Mouse (Mus musculus): Measurements from ENCODE around the gene Klk14. TPM values are rescaled to one million over a fixed set of nuclear protein-coding genes. Genes with fewer than 3 reads are reported as not detected.
"Not testable (repeated sequence)": the region's sequence is repeated elsewhere in the genome, so short reads cannot be mapped to it uniquely, and the experiment has no call there.

The Klk14 gene
- total RNA-seq (2022): under 1 TPM in 3 of 4 experiments, not detected in 1; 0.27 to 0.49 (median 0.34) TPM

DNA sequence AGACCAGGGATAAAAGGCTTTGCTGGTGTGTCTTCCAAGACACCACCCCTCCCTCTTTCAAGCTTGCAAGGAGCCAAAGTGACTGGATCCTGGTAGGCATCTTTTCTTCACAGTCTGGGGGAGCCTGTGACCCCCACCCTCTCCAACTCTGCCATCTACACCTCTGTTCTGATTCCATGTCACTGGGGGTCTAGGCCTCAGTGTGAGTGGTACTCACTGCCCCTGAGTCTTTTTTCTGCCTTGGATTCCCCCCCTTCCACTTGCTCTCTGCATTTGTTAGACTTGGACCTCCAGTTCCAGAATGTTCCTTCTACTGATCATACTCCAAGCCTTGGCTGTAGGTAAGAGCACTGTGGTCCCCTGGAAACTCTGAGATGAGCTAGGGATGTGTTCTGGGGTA, at the start of gene Klk14:
Gene Klk14, plus strand, starts transcription at position 301 of the 400 bp plus-strand sequence.
- no peak for DNase-seq (ENCODE audit: low spot score)

DNA sequence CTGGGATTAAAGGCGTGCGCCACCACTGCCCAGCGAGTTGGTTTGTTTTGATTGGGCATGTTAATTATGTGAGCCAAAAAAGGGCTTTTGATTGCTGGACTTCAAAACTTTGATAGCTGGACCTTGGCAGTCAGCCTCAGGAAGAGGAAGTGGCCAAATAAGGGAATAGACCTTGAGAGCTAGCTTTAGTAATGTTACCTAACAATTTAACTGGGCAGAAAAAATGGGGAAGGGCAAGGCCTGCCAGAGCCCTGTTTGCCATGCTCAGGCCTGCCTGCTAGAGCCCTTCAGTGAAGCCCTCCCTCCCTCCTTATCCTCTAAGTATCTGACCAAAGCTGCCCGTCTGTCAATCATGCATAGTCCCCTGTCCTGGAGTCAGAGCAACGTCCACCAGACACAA, 47.6 kb upstream of the Klk14 start:
- DNase-seq (ENCODE audit: low spot score): no peak

DNA sequence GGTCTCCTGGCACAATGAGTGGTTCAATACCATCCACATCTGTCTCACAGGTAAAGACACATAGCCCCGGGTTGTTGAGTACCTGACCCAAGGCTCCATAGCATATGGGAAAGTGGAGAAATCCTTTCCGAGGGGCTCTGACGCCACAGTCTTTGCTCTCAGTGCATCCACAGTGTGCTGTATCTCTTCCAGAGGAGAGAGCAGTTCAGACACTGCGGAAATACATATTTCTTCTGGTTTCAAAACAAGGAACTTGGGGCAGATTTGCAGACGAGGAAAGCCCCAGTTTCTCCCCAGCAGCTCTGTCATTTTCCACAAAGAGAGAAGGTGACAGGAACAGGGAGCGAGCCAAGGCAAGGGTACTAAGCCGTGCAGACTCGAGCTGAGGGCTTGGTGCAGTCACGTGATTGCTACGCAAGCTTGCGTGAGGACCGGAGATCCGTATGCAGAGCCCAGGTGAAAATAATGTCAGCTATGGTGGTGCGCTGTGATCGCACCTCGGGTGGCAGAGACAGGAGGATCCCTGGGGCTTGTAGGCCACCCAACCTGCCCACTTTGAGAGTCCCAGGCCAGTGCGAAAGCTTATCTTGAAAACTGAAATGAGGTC, 47.1 kb upstream of the Klk14 start:
- DNase-seq (ENCODE audit: low spot score): no peak

DNA sequence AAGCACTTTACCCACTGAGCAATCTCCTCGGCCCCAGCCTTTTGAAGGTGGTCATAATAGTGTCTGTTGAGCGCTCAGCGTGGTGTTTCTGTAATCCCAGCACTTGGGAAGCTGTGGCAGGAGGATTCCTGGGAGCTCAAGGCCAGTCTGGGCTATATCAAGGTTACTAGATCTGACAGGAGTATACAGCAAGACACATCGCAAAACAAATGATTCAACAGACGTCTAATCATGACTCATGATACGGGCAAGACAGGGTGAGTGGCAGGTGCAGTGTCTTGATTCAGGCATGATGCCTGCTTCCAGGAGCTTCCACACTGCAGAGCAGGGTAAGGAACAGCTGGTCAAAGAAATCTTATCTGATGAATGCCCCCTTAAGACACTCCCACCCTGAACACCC, 37.5 kb upstream of the Klk14 start:
- DNase-seq (ENCODE audit: low spot score): no peak

DNA sequence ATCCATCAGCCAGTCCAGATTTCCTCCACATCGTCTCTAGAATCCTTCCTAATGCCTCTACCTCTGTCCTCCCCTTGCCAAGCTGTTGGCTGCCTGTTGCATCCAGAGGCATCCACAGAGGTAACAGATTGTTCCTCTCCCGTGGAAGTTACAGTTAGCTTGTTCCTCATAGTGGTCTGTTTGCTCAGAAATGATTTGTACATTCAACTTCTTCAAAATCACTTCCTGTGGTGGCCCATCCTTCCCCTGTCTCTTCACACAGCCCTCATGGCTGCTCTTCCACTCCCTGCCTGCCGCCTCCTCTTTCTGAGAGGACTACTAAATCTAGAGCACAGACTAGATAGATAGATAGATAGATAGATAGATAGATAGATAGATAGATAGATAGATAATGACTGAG, 35.7 kb upstream of the Klk14 start:
- DNase-seq (ENCODE audit: low spot score): no peak

DNA sequence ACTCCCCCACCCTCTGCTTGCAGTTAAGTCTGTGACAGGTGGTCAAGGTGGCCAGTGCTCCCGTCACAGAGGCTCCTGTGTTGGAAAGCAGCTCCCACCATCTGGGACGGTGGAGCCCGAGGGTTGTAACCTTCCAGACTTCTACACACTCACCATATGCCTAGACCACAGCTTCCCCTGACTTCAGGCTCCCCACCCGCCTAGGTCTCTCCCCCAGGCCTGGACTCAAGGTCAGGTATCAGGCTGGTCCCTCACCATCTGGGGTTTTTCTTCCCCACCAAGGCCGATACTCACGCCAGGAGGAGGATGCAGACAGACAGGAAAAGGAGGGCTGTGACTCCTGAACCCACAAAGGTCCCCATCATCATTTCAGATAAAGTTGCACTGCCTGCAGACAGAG, 34.0 kb upstream of the Klk14 start:
- DNase-seq (ENCODE audit: low spot score): no peak

DNA sequence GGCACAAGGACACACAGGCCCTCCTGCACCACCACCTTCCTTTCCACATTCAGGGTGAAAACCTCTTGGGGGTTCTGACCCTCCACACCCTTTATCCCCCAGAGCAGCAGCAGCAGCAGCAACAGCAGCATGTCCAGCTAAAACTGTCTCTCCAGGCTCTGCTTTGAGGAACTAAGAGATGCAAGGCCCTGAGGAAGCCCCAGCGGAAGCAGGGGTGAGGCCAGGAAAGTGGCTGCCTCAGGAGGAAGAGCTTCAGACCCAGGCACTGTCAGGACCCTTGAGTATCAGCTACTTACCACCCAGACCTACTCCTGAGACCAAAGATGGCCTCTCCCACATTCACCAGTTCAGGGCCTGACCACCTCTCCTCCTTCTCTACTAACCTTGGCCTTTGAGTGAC, 30.2 kb upstream of the Klk14 start, which contains the start of gene Siglece:
Gene Siglece, minus strand, starts transcription at position 160 of the 400 bp plus-strand sequence.
- DNase-seq (ENCODE audit: low spot score): no peak

DNA sequence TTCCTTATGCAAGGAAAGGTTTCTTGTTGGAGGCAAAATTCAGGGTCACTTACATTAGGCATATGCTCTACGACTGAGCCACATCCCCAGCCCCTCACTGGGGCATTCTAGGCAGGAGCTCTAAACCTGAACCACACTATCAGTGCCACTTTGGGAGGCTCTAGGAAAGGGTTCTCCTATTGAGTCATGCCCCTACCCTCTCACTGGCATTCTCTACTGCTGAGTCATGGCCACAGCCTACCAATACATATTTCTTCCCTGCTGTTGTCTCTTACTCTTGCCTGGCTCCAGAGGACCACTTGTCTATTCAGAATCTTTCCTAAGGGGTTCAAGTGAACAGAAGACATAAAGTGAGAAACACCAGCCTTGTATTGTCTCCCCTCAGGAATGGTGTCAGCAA, 27.4 kb upstream of the Klk14 start:
- DNase-seq (ENCODE audit: low spot score): no peak

DNA sequence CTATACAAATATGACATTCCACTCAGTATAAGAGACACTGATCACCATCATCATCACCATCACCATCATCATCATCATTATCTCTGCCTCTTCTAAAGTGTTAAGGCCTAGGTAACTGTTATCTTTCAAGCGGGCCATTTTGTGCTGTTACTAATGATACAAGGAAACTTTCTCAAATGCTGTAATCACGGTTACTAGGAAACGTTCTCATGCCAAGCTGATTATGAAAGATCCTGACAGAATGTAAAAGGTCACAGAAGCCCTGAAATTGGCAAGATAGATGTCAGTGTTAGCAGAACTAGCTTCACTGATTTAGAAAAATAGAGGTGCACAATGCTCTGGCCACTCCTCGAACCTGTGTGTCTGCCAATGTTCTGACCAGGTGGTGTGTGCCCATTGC, 23.0 kb upstream of the Klk14 start:
- DNase-seq (ENCODE audit: low spot score): not testable (repeated sequence)

DNA sequence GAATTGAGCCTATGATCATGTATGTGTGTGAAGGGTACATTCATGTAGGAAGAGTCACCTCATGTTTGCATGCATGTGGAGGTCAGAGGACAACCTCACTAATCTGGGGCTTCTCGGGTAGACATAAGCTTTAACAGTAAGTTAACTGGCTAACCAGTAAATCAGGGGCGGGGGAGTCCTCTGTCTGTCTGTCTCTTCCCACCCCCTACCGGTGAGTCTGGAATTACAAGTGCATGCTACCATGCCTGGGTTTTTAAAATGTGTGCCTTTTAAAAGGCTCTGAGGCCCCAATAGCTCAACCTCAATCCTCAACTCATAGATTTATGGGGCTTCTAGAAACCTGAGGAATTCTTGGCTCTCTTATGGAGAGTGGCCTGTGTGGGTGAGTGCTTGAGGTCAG, 21.6 kb upstream of the Klk14 start:
- no peak for DNase-seq (ENCODE audit: low spot score)

DNA sequence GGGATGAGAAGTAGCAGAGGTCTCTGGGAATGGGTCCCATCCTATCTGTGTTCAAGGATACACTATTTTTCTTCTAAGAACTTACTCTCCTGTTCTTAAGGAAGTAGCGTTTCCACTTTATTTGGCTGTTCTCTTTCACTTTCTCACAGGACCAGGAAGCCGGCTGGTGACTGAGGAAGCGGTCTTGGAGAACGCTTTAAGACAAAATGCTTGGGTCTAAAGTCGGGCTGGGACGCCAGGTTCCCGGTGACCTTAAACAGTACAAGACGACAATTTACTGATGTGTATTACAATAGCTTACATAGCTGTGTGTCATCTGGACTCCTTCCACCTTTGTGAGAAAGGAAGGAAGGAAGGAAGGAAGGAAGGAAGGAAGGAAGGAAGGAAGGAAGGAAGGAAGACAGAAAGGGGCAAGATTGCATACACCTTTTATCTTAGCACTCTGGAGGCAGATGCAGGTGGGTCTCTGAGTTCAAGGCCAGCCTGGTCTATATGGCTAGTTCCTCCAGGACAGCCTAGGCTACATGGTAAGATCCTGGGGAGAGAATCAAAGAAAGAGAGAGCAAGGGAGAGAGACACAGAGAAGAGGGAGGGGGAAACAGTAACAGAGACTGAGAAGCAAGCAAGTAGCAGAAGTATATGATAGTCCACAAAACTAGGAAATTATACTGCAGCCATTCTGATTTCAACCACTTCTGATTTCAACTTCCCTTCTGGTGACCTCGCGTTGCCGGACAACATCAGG, 19.0 kb upstream of the Klk14 start:
- no peak for DNase-seq (ENCODE audit: low spot score)

DNA sequence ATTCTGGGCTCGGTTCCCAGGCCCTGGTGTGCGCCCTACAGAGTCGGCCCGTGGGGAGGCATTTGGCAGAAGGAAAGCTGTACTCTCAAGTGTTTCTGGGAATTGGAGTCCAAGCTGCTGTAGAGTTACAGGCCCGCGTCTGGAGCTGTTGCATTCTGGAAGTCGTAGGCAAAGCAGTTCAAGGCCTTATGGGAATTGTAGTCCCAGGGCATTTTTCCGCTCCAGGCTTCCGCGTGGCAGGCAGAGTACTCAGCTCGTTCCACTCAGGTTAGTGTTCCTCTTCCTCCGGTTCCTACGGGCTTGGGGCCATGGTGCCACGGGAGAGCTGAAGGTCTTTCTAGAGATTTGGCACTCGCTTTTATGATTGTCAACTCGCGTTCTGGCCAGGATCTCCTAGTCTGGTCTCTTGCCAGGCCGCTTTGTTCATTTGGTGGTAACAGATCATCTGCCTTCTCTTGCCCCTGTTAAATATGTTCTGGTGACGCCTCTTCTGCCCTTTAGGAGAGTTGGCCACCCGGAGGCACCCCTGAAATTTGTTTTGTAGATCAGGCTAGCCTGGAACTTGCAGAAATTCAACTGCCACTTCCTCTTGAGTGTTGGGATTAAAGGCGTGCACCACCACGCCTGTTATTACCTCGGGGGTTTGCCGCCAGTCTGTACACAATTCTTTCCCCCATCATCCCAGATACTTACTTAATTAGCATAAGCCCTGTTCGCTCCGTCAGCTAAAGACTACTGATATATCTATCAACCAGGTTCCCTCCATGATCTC, 18.2 kb upstream of the Klk14 start, which contains the start of gene Ctu1:
Gene Ctu1, plus strand, starts transcription at position 208 of the 772 bp plus-strand sequence.
- DNase-seq (ENCODE audit: low spot score): peak; percentile 97

DNA sequence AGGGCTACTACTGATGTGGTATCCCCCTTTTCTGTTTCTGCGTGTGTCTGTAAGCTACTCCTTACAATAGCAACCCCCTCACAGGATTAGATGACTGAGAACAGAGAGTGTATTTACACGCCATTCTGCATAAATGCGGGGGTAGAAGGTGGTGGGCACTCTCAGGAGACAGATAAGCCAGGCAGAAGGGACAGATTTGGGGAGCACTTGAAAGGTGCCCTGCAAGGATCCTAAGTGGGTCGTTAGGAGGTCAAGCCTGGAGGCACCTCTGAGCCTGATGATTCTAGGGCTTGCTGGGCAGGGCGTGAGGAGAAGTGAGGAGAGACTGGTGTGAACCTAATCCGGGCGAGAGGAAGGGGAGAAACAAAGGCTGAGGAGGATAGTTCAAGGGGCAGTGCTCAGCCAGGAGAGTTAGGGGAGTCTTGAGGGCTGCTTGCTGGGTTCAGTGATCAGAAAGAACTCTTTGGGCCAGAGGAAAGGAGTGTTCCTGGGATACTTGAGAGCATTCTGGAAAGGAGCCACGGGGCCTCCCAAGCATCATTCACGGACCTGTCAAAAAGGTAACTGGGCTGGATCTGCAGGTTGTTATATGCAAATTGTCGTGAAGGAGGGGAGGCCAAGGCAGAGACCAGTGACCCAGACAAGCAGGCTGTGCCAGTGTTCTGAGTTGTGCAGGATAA, 17.5 kb upstream of the Klk14 start:
- DNase-seq (ENCODE audit: low spot score): no peak

DNA sequence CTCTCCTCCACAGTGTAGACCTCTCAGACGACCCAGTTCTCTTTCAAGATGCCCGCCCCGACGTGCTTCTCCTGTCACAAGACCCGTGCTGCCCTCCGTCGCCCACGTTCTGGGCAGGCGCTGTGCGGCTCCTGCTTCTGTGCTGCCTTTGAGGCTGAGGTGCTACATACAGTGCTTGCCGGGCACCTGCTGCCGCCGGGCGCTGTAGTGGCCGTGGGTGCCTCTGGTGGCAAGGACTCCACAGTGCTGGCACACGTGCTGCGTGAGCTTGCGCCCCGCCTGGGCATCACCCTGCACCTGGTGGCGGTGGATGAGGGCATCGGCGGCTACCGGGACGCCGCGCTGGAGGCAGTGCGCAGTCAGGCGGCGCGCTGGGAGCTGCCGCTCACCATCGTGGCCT, 15.1 kb upstream of the Klk14 start:
- no peak for DNase-seq (ENCODE audit: low spot score)

DNA sequence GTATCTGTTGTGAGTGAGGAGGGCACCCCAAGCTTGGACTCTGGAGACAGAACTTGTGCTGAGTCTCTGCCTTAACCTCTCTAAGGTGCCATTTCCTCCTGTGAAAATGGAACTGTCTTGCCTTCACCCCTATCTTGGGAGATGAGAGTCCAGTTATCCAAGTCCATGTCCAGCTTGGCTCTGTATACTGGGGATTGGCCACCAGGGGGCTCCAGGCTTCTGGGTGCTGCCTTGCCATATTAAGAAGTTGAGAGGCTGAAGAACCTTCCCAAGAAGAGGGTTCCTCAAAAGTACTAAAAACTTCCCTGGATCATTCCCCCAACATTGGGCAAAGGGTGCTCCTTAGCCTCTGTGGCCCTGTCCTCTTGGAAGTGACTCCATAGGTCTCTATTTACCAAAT, 11.7 kb upstream of the Klk14 start:
- DNase-seq (ENCODE audit: low spot score): no peak

DNA sequence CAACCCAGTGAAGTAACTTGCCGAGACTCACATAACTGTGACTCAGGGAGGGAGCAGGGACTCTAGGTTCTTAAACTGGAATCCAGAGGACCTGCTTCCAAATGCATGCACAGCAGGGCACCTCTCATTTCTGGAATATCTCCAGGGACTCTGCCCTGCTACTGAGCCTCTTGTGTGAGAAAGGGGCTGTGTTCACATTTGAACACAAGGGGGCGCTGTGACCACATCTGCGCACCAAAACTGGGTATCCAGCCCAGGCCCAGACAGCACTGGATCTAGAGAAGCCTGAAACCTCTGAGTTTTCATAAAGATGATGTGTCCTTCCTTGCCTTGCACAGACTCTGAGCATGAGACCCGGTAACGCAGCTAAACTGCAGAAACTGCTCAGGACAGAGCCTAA, 9.3 kb upstream of the Klk14 start:
- DNase-seq (ENCODE audit: low spot score): peak; percentile 58

DNA sequence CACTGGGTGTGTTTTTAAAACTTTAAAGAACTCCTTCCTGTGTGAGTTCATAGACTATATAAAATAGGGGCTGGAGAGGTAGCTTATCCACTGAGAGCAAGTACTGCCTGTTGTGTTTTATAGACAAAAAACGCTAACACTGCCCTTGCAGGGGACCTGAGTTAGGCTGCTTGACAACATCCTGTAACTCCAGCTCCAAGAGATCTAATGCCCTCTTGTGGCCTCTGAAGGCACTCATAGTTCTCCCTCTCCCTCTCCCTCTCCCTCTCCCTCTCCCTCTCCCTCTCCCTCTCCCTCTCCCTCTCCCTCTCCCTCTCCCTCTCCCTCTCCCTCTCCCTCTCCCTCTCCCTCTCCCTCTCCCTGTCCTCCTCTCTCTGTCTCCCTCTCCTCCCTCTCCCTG, 7.7 kb upstream of the Klk14 start:
- not testable (repeated sequence) for DNase-seq (ENCODE audit: low spot score)

DNA sequence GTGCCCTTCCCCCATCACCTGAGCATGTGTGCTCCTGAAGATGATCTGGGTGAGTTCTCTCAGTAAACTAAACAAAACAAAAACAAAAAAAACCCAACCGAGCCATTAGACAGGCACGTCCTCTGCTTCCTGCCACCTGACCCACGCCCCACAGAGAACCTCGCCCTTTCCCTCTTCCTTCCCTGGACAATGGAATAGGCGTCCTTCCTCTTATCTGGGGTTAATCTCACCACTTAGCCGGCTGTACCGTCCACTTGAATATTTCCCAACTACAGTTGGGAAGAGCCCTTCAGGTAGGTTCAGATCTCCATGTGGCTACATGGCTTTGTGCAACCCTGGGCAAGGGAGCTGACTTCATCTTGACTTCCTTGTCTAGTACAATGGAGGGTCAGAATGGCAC, 5.1 kb upstream of the Klk14 start:
- DNase-seq (ENCODE audit: low spot score): peak; percentile 41

DNA sequence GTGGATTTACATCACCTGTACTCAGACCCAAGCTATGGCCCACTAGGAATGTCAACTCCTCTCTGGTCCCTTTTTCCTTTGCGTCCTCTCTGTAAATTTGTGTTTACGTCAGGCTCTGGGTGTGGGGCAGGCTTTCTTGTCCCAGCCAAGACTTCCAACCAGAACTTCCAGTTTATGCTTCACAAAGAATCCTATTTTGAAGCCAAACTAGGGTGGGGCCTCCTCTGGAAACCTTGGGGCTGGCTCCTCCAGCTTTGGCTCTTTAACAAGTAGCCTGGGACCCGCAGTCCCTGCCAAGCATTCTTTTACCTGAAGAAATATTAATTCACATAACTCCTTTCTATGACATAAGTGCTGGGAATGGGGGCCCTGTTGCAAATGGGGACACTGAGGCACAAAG, 19.8 kb downstream of the Klk14 start:
- DNase-seq (ENCODE audit: low spot score): no peak

DNA sequence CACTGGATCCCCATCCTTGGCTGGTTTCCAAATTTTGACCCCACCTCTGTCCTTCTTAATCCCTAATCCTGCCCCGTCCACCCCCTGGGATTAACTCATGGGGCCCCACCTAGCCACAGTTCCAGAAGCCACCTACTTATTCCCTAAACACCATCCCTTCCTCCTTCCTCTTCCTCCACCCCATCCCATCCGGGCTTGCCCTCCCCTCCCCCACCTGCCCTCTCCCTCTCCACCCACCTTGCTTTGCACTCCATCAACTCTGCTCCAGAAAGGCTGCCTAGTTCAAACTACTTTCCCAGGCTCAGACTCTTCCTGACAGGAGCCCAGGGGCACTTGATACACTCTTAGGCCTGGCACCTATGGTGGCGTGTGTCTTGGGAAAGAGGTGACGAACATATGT, 22.0 kb downstream of the Klk14 start, which contains the start of gene Klk13:
Gene Klk13, plus strand, starts transcription at position 301 of the 400 bp plus-strand sequence.
- DNase-seq (ENCODE audit: low spot score): no peak

DNA sequence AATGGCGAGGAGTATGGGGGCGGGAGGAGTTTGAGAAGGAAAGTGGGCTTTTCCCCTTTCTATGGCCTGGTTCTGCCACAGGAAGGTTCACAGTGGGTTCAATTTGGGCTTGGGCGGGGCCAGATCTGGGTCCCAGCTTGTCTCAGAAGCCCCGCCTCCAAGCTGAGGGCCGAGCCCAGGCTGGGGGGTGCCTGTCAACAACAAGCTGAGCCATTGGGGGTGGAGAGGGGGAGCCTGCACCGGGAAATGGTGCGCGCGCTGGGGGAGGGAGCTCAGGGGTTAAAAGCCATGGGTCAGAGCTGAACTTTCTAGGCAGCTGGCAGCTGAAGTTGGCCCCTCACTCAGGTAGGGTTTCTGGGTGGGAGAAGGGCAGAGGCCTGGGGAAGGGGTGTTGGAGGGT, 22.7 kb downstream of the Klk14 start:
- no peak for DNase-seq (ENCODE audit: low spot score)

Data from heart, adult 8-10 months (tissue).